Mouse (Mus musculus) heart, embryonic 13.5 days (tissue): ENCODE measurements around the gene Rcvrn. TPM values are rescaled to one million over a fixed set of nuclear protein-coding genes. Genes with fewer than 3 reads are reported as not detected.
A peak's percentile ranks its signal among the peaks of the same experiment; 100 is the strongest.

Source experiments
- ATAC-seq: fragments of 200-750 bp; cut with Nextera tagmentation; 2 replicates; pipeline ENCODE4 v1.8.0; 2017; ENCODE audit warnings: moderate TSS enrichment; ENCODE audit not compliant: insufficient number of reproducible peaks, low FRiP score, low TSS enrichment; ENCODE audit errors: extremely low read depth
- H3K27ac ChIP-seq: fragments of 300-500 bp; sonication (generic); replicated peaks from 2 replicates; pipeline ENCODE4 v1.5.1; 2015; ENCODE audit warnings: moderate library complexity, mild to moderate bottlenecking, inconsistent platforms
- H3K27me3 ChIP-seq: fragments of 300-500 bp; sonication (generic); replicated peaks from 2 replicates; pipeline ENCODE4 v1.6.1; 2015; ENCODE audit warnings: mild to moderate bottlenecking, inconsistent platforms
- H3K36me3 ChIP-seq: fragments of 300-500 bp; sonication (generic); 2 replicates; pipeline ENCODE4 v1.6.1; 2015; ENCODE audit warnings: mild to moderate bottlenecking, inconsistent platforms
- H3K4me1 ChIP-seq: fragments of 300-500 bp; sonication (generic); 2 replicates; pipeline ENCODE4 v1.6.1; 2015; ENCODE audit warnings: inconsistent platforms
- H3K4me2 ChIP-seq: fragments of 300-500 bp; sonication (generic); 2 replicates; pipeline ENCODE4 v1.6.1; 2015; ENCODE audit warnings: inconsistent platforms, mild to moderate bottlenecking, moderate library complexity
- H3K4me3 ChIP-seq: fragments of 300-500 bp; sonication (generic); 2 replicates; pipeline ENCODE4 v1.5.1; 2015; ENCODE audit warnings: moderate library complexity, mild to moderate bottlenecking, inconsistent platforms
- H3K9ac ChIP-seq: fragments of 300-500 bp; sonication (generic); 2 replicates; pipeline ENCODE4 v1.6.1; 2015; ENCODE audit warnings: inconsistent platforms, mild to moderate bottlenecking, moderate library complexity
- H3K9me3 ChIP-seq: fragments of 300-500 bp; sonication (generic); 2 replicates; pipeline ENCODE4 v1.6.1; 2016; ENCODE audit warnings: inconsistent platforms
- WGBS: fragments of 180-500 bp; shearing (Covaris S2); methylation state at CpG from one replicate; pipeline ENCODE4 v1.1.7; 2015; ENCODE audit warnings: mixed read lengths; 5-methylcytosine and 5-hydroxymethylcytosine counted together
- polyA plus RNA-seq: library from polyadenylated mRNA; unstranded; fragments of >200 nt; fragmentation: Nextera tagmentation; extraction: Ambion mirVana; gene quantifications from 2 replicates; pipeline ENCODE4 v1.2.1, GENCODE M21; 2015

Rcvrn gene
- polyA plus RNA-seq, 1 experiment from 2014 or later = not detected

- Histone ChIP-seq H3K9me3 (no peaks in the 10 kb centered on the region), H3K9ac (peak overlapping the region; percentile 69), H3K4me3 (no peak overlapping the region), H3K4me1 (peaks cover 29% of the 10 kb centered on the region), H3K27me3 (no peaks in the 10 kb centered on the region), H3K36me3 (no peaks in the 10 kb centered on the region), H3K27ac (peak overlapping the region; percentile 82), H3K4me2 (peak overlapping the region; percentile 27)
- no peak for ATAC-seq
- 38% methylated on average over 5 of the region's 5 CpGs for WGBS
These were observed 23.0 kb upstream of the Rcvrn start for GRCm38 (mm10) chr11:67672140-67672539.

- no peaks in the 10 kb centered on the region for H3K27me3 ChIP-seq
- no peaks in the 10 kb centered on the region for H3K9me3 ChIP-seq
- WGBS = 57% methylated on average over 12 of the region's 12 CpGs
- H3K36me3 ChIP-seq = no peaks in the 10 kb centered on the region
- no peak for ATAC-seq
- H3K4me1 ChIP-seq = peaks cover 19% of the 10 kb centered on the region
- no peak overlapping the region for H3K9ac ChIP-seq
- no peak overlapping the region for H3K4me3 ChIP-seq
- no peak overlapping the region for H3K27ac ChIP-seq
- H3K4me2 ChIP-seq = no peak overlapping the region
These were observed 19.3 kb upstream of the Rcvrn start for GRCm38 (mm10) chr11:67675562-67676540.

- H3K9me3 ChIP-seq = no peaks in the 10 kb centered on the region
- no peak overlapping the region for H3K27ac ChIP-seq
- no peak overlapping the region for H3K4me3 ChIP-seq
- H3K9ac ChIP-seq = no peak overlapping the region
- no peak for ATAC-seq
- H3K4me2 ChIP-seq = no peak overlapping the region
- WGBS = 51% methylated on average over 5 of the region's 5 CpGs
- no peaks in the 10 kb centered on the region for H3K4me1 ChIP-seq
- H3K36me3 ChIP-seq = peaks cover 5% of the 10 kb centered on the region; the same call in 1 of the 2 replicates
- no peaks in the 10 kb centered on the region for H3K27me3 ChIP-seq
These were observed 15.8 kb upstream of the Rcvrn start for GRCm38 (mm10) chr11:67679300-67679699.

- Histone ChIP-seq H3K4me2 (no peak overlapping the region), H3K27ac (no peak overlapping the region), H3K36me3 (peaks cover 5% of the 10 kb centered on the region; the same call in 1 of the 2 replicates), H3K9ac (no peak overlapping the region), H3K4me3 (no peak overlapping the region), H3K27me3 (no peaks in the 10 kb centered on the region), H3K9me3 (no peaks in the 10 kb centered on the region), H3K4me1 (no peaks in the 10 kb centered on the region)
- 70% methylated on average over 2 of the region's 2 CpGs for WGBS
- no peak for ATAC-seq
These were observed 15.2 kb upstream of the Rcvrn start for GRCm38 (mm10) chr11:67679930-67680329.

- H3K4me3 ChIP-seq = no peak overlapping the region
- no peak for ATAC-seq
- 74% methylated on average over 3 of the region's 3 CpGs for WGBS
These were observed 13.3 kb upstream of the Rcvrn start for GRCm38 (mm10) chr11:67681871-67682270.

GRCm38 (mm10) chr11:67686109-67686508 lies 9.0 kb upstream of the Rcvrn start:
- ATAC-seq = no peak
- Histone ChIP-seq H3K9ac (no peak overlapping the region), H3K4me2 (no peak overlapping the region), H3K4me3 (no peak overlapping the region), H3K36me3 (peaks cover 5% of the 10 kb centered on the region; the same call in 1 of the 2 replicates), H3K27me3 (no peaks in the 10 kb centered on the region), H3K27ac (no peak overlapping the region), H3K4me1 (no peaks in the 10 kb centered on the region), H3K9me3 (no peaks in the 10 kb centered on the region)
- WGBS = 82% methylated on average over 2 of the region's 2 CpGs

More at GRCm38 (mm10) chr11:67681871-67682270, 13.3 kb upstream of the Rcvrn start:
- Histone ChIP-seq H3K4me2 (no peak overlapping the region), H3K27ac (no peak overlapping the region), H3K27me3 (no peaks in the 10 kb centered on the region), H3K9me3 (no peaks in the 10 kb centered on the region), H3K9ac (no peak overlapping the region), H3K36me3 (peaks cover 5% of the 10 kb centered on the region; the same call in 1 of the 2 replicates), H3K4me1 (no peaks in the 10 kb centered on the region)

- no peak for ATAC-seq
- Histone ChIP-seq H3K27ac (no peak overlapping the region), H3K27me3 (no peaks in the 10 kb centered on the region), H3K4me2 (no peak overlapping the region), H3K4me1 (no peaks in the 10 kb centered on the region), H3K9ac (no peak overlapping the region), H3K9me3 (no peaks in the 10 kb centered on the region), H3K36me3 (no peaks in the 10 kb centered on the region), H3K4me3 (no peak overlapping the region)
- WGBS = 78% methylated on average over 4 of the region's 4 CpGs
These were observed 17.9 kb downstream of the Rcvrn start for GRCm38 (mm10) chr11:67712976-67713375.

GRCm38 (mm10) chr11:67715382-67715781 lies 20.3 kb downstream of the Rcvrn start:
- H3K27me3 ChIP-seq = no peaks in the 10 kb centered on the region
- no peaks in the 10 kb centered on the region for H3K4me1 ChIP-seq
- H3K27ac ChIP-seq = no peak overlapping the region
- no peak overlapping the region for H3K4me3 ChIP-seq
- no peak for ATAC-seq
- H3K9ac ChIP-seq = no peak overlapping the region
- 72% methylated on average over 4 of the region's 4 CpGs for WGBS
- no peak overlapping the region for H3K4me2 ChIP-seq
- H3K9me3 ChIP-seq = no peaks in the 10 kb centered on the region
- no peaks in the 10 kb centered on the region for H3K36me3 ChIP-seq

- no peak for ATAC-seq
- Histone ChIP-seq H3K4me1 (peaks cover 10% of the 10 kb centered on the region), H3K4me3 (no peak overlapping the region), H3K9ac (no peak overlapping the region), H3K4me2 (no peak overlapping the region), H3K27me3 (no peaks in the 10 kb centered on the region), H3K9me3 (no peaks in the 10 kb centered on the region), H3K27ac (no peak overlapping the region), H3K36me3 (no peaks in the 10 kb centered on the region)
- 62% methylated on average over 5 of the region's 5 CpGs for WGBS
These were observed 26.4 kb downstream of the Rcvrn start for GRCm38 (mm10) chr11:67721485-67721884.

- Histone ChIP-seq H3K4me3 (no peak overlapping the region), H3K9ac (no peak overlapping the region), H3K36me3 (no peaks in the 10 kb centered on the region), H3K27me3 (no peaks in the 10 kb centered on the region), H3K4me2 (no peak overlapping the region), H3K27ac (no peak overlapping the region), H3K4me1 (peaks cover 17% of the 10 kb centered on the region), H3K9me3 (no peaks in the 10 kb centered on the region)
- ATAC-seq = no peak
- WGBS = 55% methylated on average over 7 of the region's 7 CpGs
These were observed 27.5 kb downstream of the Rcvrn start for GRCm38 (mm10) chr11:67722399-67723156.

- ATAC-seq = no peak
- H3K27ac ChIP-seq = no peak overlapping the region
- peaks cover 17% of the 10 kb centered on the region for H3K4me1 ChIP-seq
- WGBS = 69% methylated on average over 8 of the region's 8 CpGs
- no peak overlapping the region for H3K4me3 ChIP-seq
- no peaks in the 10 kb centered on the region for H3K9me3 ChIP-seq
- no peak overlapping the region for H3K4me2 ChIP-seq
- no peak overlapping the region for H3K9ac ChIP-seq
- H3K36me3 ChIP-seq = no peaks in the 10 kb centered on the region
- H3K27me3 ChIP-seq = no peaks in the 10 kb centered on the region
These were observed 28.3 kb downstream of the Rcvrn start for GRCm38 (mm10) chr11:67723231-67724013.
